13 mouse cellular contexts compared by ENCODE assay signal in the genomic region with DNA sequence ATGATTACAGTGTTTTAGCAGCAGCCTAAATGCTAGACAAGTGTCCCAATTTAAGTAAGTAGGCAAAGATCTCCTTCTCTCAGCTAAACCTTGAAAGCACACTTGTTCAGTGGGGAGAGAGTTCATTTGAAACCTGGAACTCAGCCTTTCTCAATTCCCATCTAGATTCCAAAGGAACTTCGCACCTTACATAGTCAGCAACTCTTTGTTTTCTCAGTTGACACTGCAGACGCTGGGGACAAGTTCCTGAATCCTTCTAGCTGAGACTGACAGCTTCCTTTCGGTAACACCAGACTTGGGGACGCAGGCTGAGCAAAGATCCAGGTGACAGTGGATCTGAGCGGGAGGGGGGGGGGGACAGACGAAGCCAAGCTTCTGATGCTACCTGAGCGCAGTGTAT.
DNase-seq lines count a peak whose midpoint lies in the region; ATAC-seq and TF ChIP-seq lines count a peak whose summit lies in the region.
"Had no signal": no experiment of that assay in that cellular context is flagged by ENCODE, and none has a peak within 500 bp of the region (broad histone marks: within the 10 kb centered on the region; RNA-seq: fewer than 3 reads in every experiment).

No protein-coding gene starts in this region.

- peaks cover 17% of the 10 kb centered on the region; the same call in 1 of the 2 replicates for H3K79me2 ChIP-seq in liver, adult 2 months (ENCODE audit: control insufficient read depth, insufficient read depth, low read length)

- ATAC-seq in heart, embryonic 13.5 days (ENCODE audit: extremely low read depth, insufficient number of reproducible peaks, low FRiP score, low TSS enrichment): no peak
- ATAC-seq in liver, embryonic 11.5 days (replicated peaks; ENCODE audit: low FRiP score): no peak
- ATAC-seq in neural tube, embryonic 15.5 days (ENCODE audit: low FRiP score): no peak
- ATAC-seq: activated CD4-positive, CD25-positive, alpha-beta regulatory T cell, adult 4 months; inflammation-experienced regulatory T-cells, adult 6 months had no signal

- peak overlapping the region; percentile 82 for H3K4me2 ChIP-seq in heart, embryonic 13.5 days
- no peak overlapping the region for H3K4me2 ChIP-seq in liver, embryonic 11.5 days
- H3K4me2 ChIP-seq in neural tube, embryonic 15.5 days: peak overlapping the region; percentile 19; the same call in 1 of the 2 replicates
- H3K4me2 ChIP-seq: lung, embryonic 15.5 days had no signal

- H3K4me3 ChIP-seq in heart, embryonic 13.5 days: peak overlapping the region; percentile 6; the same call in 1 of the 2 replicates
- no peak overlapping the region for H3K4me3 ChIP-seq in liver, adult 2 months (ENCODE audit: insufficient read depth, low read depth, low read length)
- H3K4me3 ChIP-seq in liver, embryonic 11.5 days (ENCODE audit: low read depth, low read length): no peak overlapping the region
- no peak overlapping the region for H3K4me3 ChIP-seq in limb, embryonic 10.5 days
- no peak overlapping the region for H3K4me3 ChIP-seq in neural tube, embryonic 15.5 days (replicated peaks)
- H3K4me3 ChIP-seq: lung, embryonic 15.5 days; megakaryocyte, embryonic 14.5 days had no signal

- no peak for TF ChIP-seq POLR2A in liver, adult 2 months (IDR thresholded peaks at IDR 0.05; ENCODE audit: extremely low read depth, insufficient read depth, low read length)

- 39% methylated on average over 7 of the region's 7 CpGs for WGBS in heart, embryonic 13.5 days
- WGBS in liver, adult 2 months: 66% methylated on average over 7 of the region's 7 CpGs
- WGBS in liver, embryonic 11.5 days: 80% methylated on average over 7 of the region's 7 CpGs
- WGBS in limb, embryonic 10.5 days: 74% methylated on average over 7 of the region's 7 CpGs
- WGBS in neural tube, embryonic 15.5 days: 56% methylated on average over 7 of the region's 7 CpGs

- TF ChIP-seq CTCF in liver, adult 2 months (IDR thresholded peaks at IDR 0.05; ENCODE audit: low read depth, low read length): no peak

- H3K4me1 ChIP-seq in heart, embryonic 13.5 days: peaks cover 76% of the 10 kb centered on the region
- peaks cover 7% of the 10 kb centered on the region for H3K4me1 ChIP-seq in liver, adult 2 months (ENCODE audit: control insufficient read depth, insufficient read depth, low read length)
- peaks cover 15% of the 10 kb centered on the region for H3K4me1 ChIP-seq in liver, embryonic 11.5 days (replicated peaks; ENCODE audit: control insufficient read depth, insufficient read depth, low read length)
- peaks cover 77% of the 10 kb centered on the region for H3K4me1 ChIP-seq in limb, embryonic 10.5 days
- H3K4me1 ChIP-seq in neural tube, embryonic 15.5 days: peaks cover 53% of the 10 kb centered on the region

- peak overlapping the region; percentile 70 for H3K9ac ChIP-seq in heart, embryonic 13.5 days
- 0 out of 2 replicates have a peak overlapping the region, but pooled peaks have one; percentile 8 for H3K9ac ChIP-seq in liver, adult 2 months (ENCODE audit: low read depth, low read length)
- no peak overlapping the region for H3K9ac ChIP-seq in liver, embryonic 11.5 days (ENCODE audit: low read depth, low read length)
- no peak overlapping the region for H3K9ac ChIP-seq in neural tube, embryonic 15.5 days (replicated peaks)
- H3K9ac ChIP-seq: lung, embryonic 15.5 days had no signal

- H3K27ac ChIP-seq in heart, embryonic 13.5 days (replicated peaks): peak overlapping the region; percentile 22
- H3K27ac ChIP-seq in liver, adult 2 months (replicated peaks; ENCODE audit: insufficient read depth, low read depth, low read length): no peak overlapping the region
- H3K27ac ChIP-seq in liver, embryonic 11.5 days (ENCODE audit: low read depth, low read length): no peak overlapping the region
- peak overlapping the region; percentile 61 for H3K27ac ChIP-seq in limb, embryonic 10.5 days
- H3K27ac ChIP-seq in neural tube, embryonic 15.5 days (replicated peaks): no peak overlapping the region
- H3K27ac ChIP-seq: lung, embryonic 15.5 days had no signal

- DNase-seq in heart, adult 9 months (ENCODE audit: low spot score in 2 of 2): no peak
- DNase-seq in liver, adult 2 months (ENCODE audit: extremely low read depth, low read depth, low spot score): peak; percentile 74
- DNase-seq in liver, embryonic 11.5 days (ENCODE audit: low spot score): no peak
- DNase-seq in limb, embryonic 10.5 days (ENCODE audit: low spot score): no peak
- DNase-seq in gastrocnemius, postnatal 25 days: no peak
- DNase-seq: kidney, postnatal 14 days; right cerebral cortex, postnatal 14 days had no signal

- peaks cover 10% of the 10 kb centered on the region for H3K36me3 ChIP-seq in heart, embryonic 13.5 days
- peaks cover 4% of the 10 kb centered on the region for H3K36me3 ChIP-seq in liver, adult 2 months (ENCODE audit: control insufficient read depth, insufficient read depth, low read length)
- no peaks in the 10 kb centered on the region for H3K36me3 ChIP-seq in liver, embryonic 11.5 days (ENCODE audit: control insufficient read depth, insufficient read depth, low read length)
- peaks cover 21% of the 10 kb centered on the region for H3K36me3 ChIP-seq in limb, embryonic 10.5 days
- no peaks in the 10 kb centered on the region for H3K36me3 ChIP-seq in neural tube, embryonic 15.5 days
- H3K36me3 ChIP-seq: lung, embryonic 15.5 days had no signal

- no peaks in the 10 kb centered on the region for H3K9me3 ChIP-seq in heart, embryonic 13.5 days
- no peaks in the 10 kb centered on the region for H3K9me3 ChIP-seq in liver, embryonic 11.5 days (ENCODE audit: control insufficient read depth, low read length)
- H3K9me3 ChIP-seq in limb, embryonic 10.5 days (replicated peaks): no peaks in the 10 kb centered on the region
- H3K9me3 ChIP-seq in neural tube, embryonic 15.5 days (replicated peaks): no peaks in the 10 kb centered on the region
- H3K9me3 ChIP-seq: lung, embryonic 15.5 days; megakaryocyte, embryonic 14.5 days had no signal

- H3K27me3 ChIP-seq in heart, embryonic 13.5 days (replicated peaks): no peaks in the 10 kb centered on the region
- no peaks in the 10 kb centered on the region for H3K27me3 ChIP-seq in liver, adult 2 months (ENCODE audit: control insufficient read depth, insufficient read depth, low read length)
- H3K27me3 ChIP-seq in liver, embryonic 11.5 days (replicated peaks; ENCODE audit: control insufficient read depth, insufficient read depth, low read length): no peaks in the 10 kb centered on the region
- no peaks in the 10 kb centered on the region for H3K27me3 ChIP-seq in limb, embryonic 10.5 days (ENCODE audit: low read depth, poor library complexity, severe bottlenecking)
- no peaks in the 10 kb centered on the region for H3K27me3 ChIP-seq in neural tube, embryonic 15.5 days (replicated peaks)
- H3K27me3 ChIP-seq: lung, embryonic 15.5 days; megakaryocyte, embryonic 14.5 days had no signal

Comparison
In these comparisons a context has a peak if more than half of its experiments do, and no peak if none do; other contexts are left out.
1. H3K9ac ChIP-seq: peak in heart, embryonic 13.5 days (single experiment) and liver, adult 2 months (single experiment); none in liver, embryonic 11.5 days (single experiment) and neural tube, embryonic 15.5 days (single experiment).
2. H3K27ac ChIP-seq: peak in heart, embryonic 13.5 days (single experiment) and limb, embryonic 10.5 days (single experiment); none in liver, adult 2 months (single experiment), liver, embryonic 11.5 days (single experiment) and neural tube, embryonic 15.5 days (single experiment).